In the genomic region with DNA sequence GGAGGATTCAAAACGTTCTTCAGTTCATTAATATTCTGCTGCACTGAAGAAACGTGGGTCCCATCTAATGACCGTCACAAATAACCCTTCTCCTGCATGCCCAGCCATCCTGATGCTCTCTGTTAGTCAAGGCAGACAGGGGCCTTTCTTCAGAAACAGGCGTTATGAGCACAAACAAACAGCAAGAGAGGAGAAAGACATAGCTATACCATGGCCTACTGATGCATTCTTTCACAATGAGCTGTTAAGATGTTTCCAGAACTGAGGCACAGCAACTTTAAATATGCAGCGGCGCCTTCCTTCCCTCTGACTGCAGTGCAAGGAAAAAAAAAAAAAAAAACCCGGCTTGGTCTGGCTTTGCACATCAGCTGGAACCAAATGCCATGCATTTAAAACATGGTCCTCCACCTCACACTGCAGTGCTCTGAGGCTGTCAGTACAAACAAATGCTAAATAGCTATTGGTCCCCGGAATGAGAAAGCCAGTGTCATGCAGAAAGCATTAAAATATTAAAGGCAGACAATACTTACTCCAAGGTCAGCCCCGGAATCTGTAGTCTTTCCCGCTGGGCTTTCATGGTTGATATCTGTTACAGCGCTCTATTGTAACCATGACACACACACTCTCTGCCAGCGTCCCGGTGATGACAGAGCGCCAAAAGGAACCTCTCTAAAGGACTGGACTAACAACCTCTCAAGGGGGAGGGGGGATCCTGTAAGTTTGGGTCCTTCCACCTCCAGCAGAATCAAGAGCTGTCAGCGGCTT, we compare ENCODE assay signal across 9 mouse cellular contexts.
A peak's percentile ranks its signal among the peaks of the same experiment; 100 is the strongest.
DNase-seq lines count a peak whose midpoint lies in the region; ATAC-seq and TF ChIP-seq lines count a peak whose summit lies in the region.
"Had no signal": no experiment of that assay in that cellular context is flagged by ENCODE, and none has a peak within 500 bp of the region (broad histone marks: within the 10 kb centered on the region; RNA-seq: fewer than 3 reads in every experiment).

No protein-coding gene starts in this region.

- WGBS in limb, embryonic 11.5 days, result 7% methylated on average over 15 of the region's 15 CpGs
- 8% methylated on average over 15 of the region's 15 CpGs for WGBS in olfactory bulb, adult 2 months

- H3K4me3 ChIP-seq in limb, embryonic 11.5 days (ENCODE audit: low read depth, low read length), result no peak overlapping the region
- H3K4me3 ChIP-seq in olfactory bulb, adult 2 months (ENCODE audit: insufficient read depth, low read depth, low read length), result peak overlapping the region; percentile 62

- H3K36me3 ChIP-seq in limb, embryonic 11.5 days (ENCODE audit: control insufficient read depth, insufficient read depth, low read length), result no peaks in the 10 kb centered on the region

- TF ChIP-seq CTCF in olfactory bulb, adult 2 months (IDR thresholded peaks at IDR 0.05; ENCODE audit: insufficient read depth, low read depth, low read length), result no peak

- H3K27me3 ChIP-seq in limb, embryonic 11.5 days (ENCODE audit: control insufficient read depth, insufficient read depth, low read length), result no peaks in the 10 kb centered on the region

- no peaks in the 10 kb centered on the region for H3K4me1 ChIP-seq in limb, embryonic 11.5 days (ENCODE audit: control insufficient read depth, insufficient read depth, low read length)
- peaks cover 2% of the 10 kb centered on the region; the same call in 1 of the 2 replicates for H3K4me1 ChIP-seq in olfactory bulb, adult 2 months (ENCODE audit: control insufficient read depth, insufficient read depth, low read length)

- no peak for ATAC-seq in limb, embryonic 11.5 days (ENCODE audit: insufficient number of reproducible peaks, low FRiP score, low TSS enrichment, low read depth)
- ATAC-seq in CD4-positive, CD25-positive, alpha-beta regulatory T cell, adult 4 months, result no peak

- H3K4me2 ChIP-seq in limb, embryonic 11.5 days (ENCODE audit: low read depth, severe bottlenecking), result peak overlapping the region; percentile 15

- H3K9me3 ChIP-seq in limb, embryonic 11.5 days (ENCODE audit: control insufficient read depth, low read length), result no peaks in the 10 kb centered on the region

- DNase-seq in layer of hippocampus, adult 11-12 months (ENCODE audit: low spot score), result peak; percentile 26
- no peak for DNase-seq in layer of hippocampus, adult 9-11 months
- peak; percentile 75 for DNase-seq in embryo, embryonic 10.5 days (ENCODE audit: low spot score)
- DNase-seq in heart, postnatal 36 days, result peak; percentile 20 to 22
- DNase-seq in limb, embryonic 11.5 days (ENCODE audit: low spot score), result peak; percentile 32
- DNase-seq in testis, postnatal 14 days (ENCODE audit: low spot score), result no peak

- TF ChIP-seq POLR2A in olfactory bulb, adult 2 months (IDR thresholded peaks at IDR 0.05; ENCODE audit: insufficient read depth, low read depth, low read length), result no peak

- H3K9ac ChIP-seq in limb, embryonic 11.5 days (ENCODE audit: low read length), result no peak overlapping the region
- H3K9ac ChIP-seq: liver, embryonic 14.5 days had no signal

- intact Hi-C loops in heart, postnatal 36 days (cut with DNase I), result loop anchor here (5.0 kb wide), 1 partner anchor 140 kb away; no protein-coding TSS in a partner anchor

- no peak overlapping the region for H3K27ac ChIP-seq in limb, embryonic 11.5 days (replicated peaks; ENCODE audit: low read depth, low read length)
- peak overlapping the region; percentile 80; the same call in 1 of the 2 replicates for H3K27ac ChIP-seq in olfactory bulb, adult 2 months (ENCODE audit: insufficient read depth, low read depth, low read length)
- H3K27ac ChIP-seq: liver, embryonic 14.5 days had no signal

Comparison
In these comparisons a context has a peak if more than half of its experiments do, and no peak if none do; other contexts are left out.
1. DNase-seq: peak in layer of hippocampus, adult 11-12 months (single experiment), embryo, embryonic 10.5 days (single experiment), heart, postnatal 36 days (2 of 2) and limb, embryonic 11.5 days (single experiment); none in layer of hippocampus, adult 9-11 months (single experiment) and testis, postnatal 14 days (single experiment).